Mouse (Mus musculus) MEL (cell line): ENCODE results near the gene Tsc22d1. TPM values are rescaled to one million over a fixed set of nuclear protein-coding genes. Genes with fewer than 3 reads are reported as not detected.

ENCODE experiments used
- DNase-seq: peaks from one replicate; pipeline ENCODE4 v3.0.0; 2011; ENCODE audit warnings: low read depth, low spot score
- H3K27ac ChIP-seq: 2 replicates; pipeline ENCODE4 v1.5.1; 2012; ENCODE audit warnings: low read depth, mild to moderate bottlenecking, control low read depth, low read length, moderate library complexity; ENCODE audit not compliant: control insufficient read depth
- H3K27me3 ChIP-seq, 2 experiments: fragments of 150-350 bp in 1 of 2; sonication (generic) in 1 of 2; 2 replicates each; pipeline ENCODE4 v1.6.1; 2012; ENCODE audit warnings: low read length in 2 of 2, mild to moderate bottlenecking in 2 of 2, improper control_type of control experiment in 1 of 2, moderate library complexity in 1 of 2; ENCODE audit not compliant: insufficient read depth in 2 of 2, control insufficient read depth in 1 of 2
- H3K36me3 ChIP-seq, 2 experiments: 2 replicates each; pipeline ENCODE4 v1.6.1; 2012 to 2014; ENCODE audit warnings: low read length in 2 of 2, improper control_type of control experiment in 1 of 2, inconsistent platforms in 1 of 2, mild to moderate bottlenecking in 1 of 2; ENCODE audit not compliant: insufficient read depth in 2 of 2, control insufficient read depth in 1 of 2
- H3K4me1 ChIP-seq, 2 experiments: fragments of 150-350 bp in 1 of 2; sonication (generic) in 1 of 2; 2 replicates each; pipeline ENCODE4 v1.6.1; 2012; ENCODE audit warnings: low read length in 2 of 2, improper control_type of control experiment in 1 of 2, mild to moderate bottlenecking in 1 of 2; ENCODE audit not compliant: insufficient read depth in 2 of 2, control insufficient read depth in 1 of 2
- H3K4me3 ChIP-seq, 2 experiments: fragments of 150-350 bp in 1 of 2; sonication (generic) in 1 of 2; 2 replicates each; pipeline ENCODE4 v1.5.1; 2012; ENCODE audit warnings: low read depth in 2 of 2, low read length in 2 of 2, mild to moderate bottlenecking in 2 of 2, moderate library complexity in 2 of 2, control low read depth in 1 of 2, improper control_type of control experiment in 1 of 2; ENCODE audit not compliant: control insufficient read depth in 1 of 2, insufficient read depth in 1 of 2
- H3K79me2 ChIP-seq: 2 replicates; pipeline ENCODE4 v1.6.1; 2012; ENCODE audit warnings: mild to moderate bottlenecking, low read length, moderate library complexity; ENCODE audit not compliant: control insufficient read depth, poor library complexity, insufficient read depth
- H3K9ac ChIP-seq: 2 replicates; pipeline ENCODE4 v1.6.1; 2012; ENCODE audit warnings: low read depth, mild to moderate bottlenecking, control low read depth, low read length, moderate library complexity; ENCODE audit not compliant: control insufficient read depth, poor library complexity, severe bottlenecking
- H3K9me3 ChIP-seq: fragments of 150-350 bp; sonication (generic); replicated peaks from 2 replicates; pipeline ENCODE4 v1.6.1; 2012; ENCODE audit warnings: mild to moderate bottlenecking, low read length, improper control_type of control experiment, moderate library complexity; ENCODE audit not compliant: insufficient read depth
- BHLHE40 ChIP-seq: IDR thresholded peaks from 2 replicates; pipeline ENCODE4 v1.6.1; 2012; ENCODE audit warnings: low read depth, mild to moderate bottlenecking, inconsistent platforms, low read length, improper control_type of control experiment, borderline replicate concordance
- CHD2 ChIP-seq: IDR thresholded peaks from 2 replicates; pipeline ENCODE4 v1.6.1; 2011; ENCODE audit warnings: low read length, improper control_type of control experiment
- E2F4 ChIP-seq: IDR thresholded peaks from 2 replicates; pipeline ENCODE4 v1.6.1; 2011; ENCODE audit warnings: low read depth, low read length, improper control_type of control experiment, borderline replicate concordance
- ETS1 ChIP-seq: IDR thresholded peaks from 2 replicates; pipeline ENCODE4 v1.6.1; 2012; ENCODE audit warnings: low read depth, mild to moderate bottlenecking, inconsistent platforms, low read length, improper control_type of control experiment, moderate library complexity
- GABPA ChIP-seq: IDR thresholded peaks from 2 replicates; pipeline ENCODE4 v1.6.1; 2012; ENCODE audit warnings: low read depth, mild to moderate bottlenecking, inconsistent platforms, low read length, improper control_type of control experiment, moderate library complexity
- HCFC1 ChIP-seq: IDR thresholded peaks from 2 replicates; pipeline ENCODE4 v1.6.1; 2012; ENCODE audit warnings: low read depth, mild to moderate bottlenecking, inconsistent platforms, low read length, improper control_type of control experiment, moderate library complexity
- JUND ChIP-seq: IDR thresholded peaks from 2 replicates; pipeline ENCODE4 v1.6.1; 2011; ENCODE audit warnings: low read depth, mild to moderate bottlenecking, improper control_type of control experiment, low read length
- MAZ ChIP-seq: IDR thresholded peaks from 2 replicates; pipeline ENCODE4 v1.6.1; 2012; ENCODE audit warnings: low read depth, mild to moderate bottlenecking, inconsistent platforms, low read length, improper control_type of control experiment
- MYB ChIP-seq: IDR thresholded peaks from 2 replicates; pipeline ENCODE4 v1.6.1; 2011; ENCODE audit warnings: mild to moderate bottlenecking, low read depth, low read length, improper control_type of control experiment
- NRF1 ChIP-seq: IDR thresholded peaks from 2 replicates; pipeline ENCODE4 v1.6.1; 2014; ENCODE audit warnings: low read depth, mild to moderate bottlenecking, inconsistent platforms, low read length, improper control_type of control experiment, moderate library complexity; ENCODE audit not compliant: poor library complexity, insufficient read depth, severe bottlenecking
- POLR2A ChIP-seq, 2 experiments: IDR thresholded peaks; 2 replicates each; pipeline ENCODE4 v1.6.1; 2011 to 2012; ENCODE audit warnings: low read length in 2 of 2, mild to moderate bottlenecking in 2 of 2, control low read depth in 1 of 2, improper control_type of control experiment in 1 of 2, low read depth in 1 of 2, moderate library complexity in 1 of 2; ENCODE audit not compliant: control insufficient read depth in 1 of 2, insufficient read depth in 1 of 2, poor library complexity in 1 of 2
- POLR2AphosphoS5 ChIP-seq: IDR thresholded peaks from 2 replicates; pipeline ENCODE4 v1.6.1; 2012; ENCODE audit warnings: low read depth, borderline replicate concordance, mild to moderate bottlenecking, inconsistent platforms, low read length, moderate library complexity, mixed read lengths
- RAD21 ChIP-seq: IDR thresholded peaks from 2 replicates; pipeline ENCODE4 v1.6.1; 2011; ENCODE audit warnings: mild to moderate bottlenecking, low read depth, low read length, improper control_type of control experiment
- RCOR1 ChIP-seq: IDR thresholded peaks from 2 replicates; pipeline ENCODE4 v1.6.1; 2012; ENCODE audit warnings: low read depth, mild to moderate bottlenecking, inconsistent platforms, low read length, improper control_type of control experiment
- SIN3A ChIP-seq: IDR thresholded peaks from 2 replicates; pipeline ENCODE4 v1.6.1; 2012; ENCODE audit warnings: low read length, improper control_type of control experiment, inconsistent platforms
- SMC3 ChIP-seq: IDR thresholded peaks from 2 replicates; pipeline ENCODE4 v1.6.1; 2011; ENCODE audit warnings: low read depth, low read length, improper control_type of control experiment
- TAL1 ChIP-seq: IDR thresholded peaks from 2 replicates; pipeline ENCODE4 v1.6.1; 2012; ENCODE audit warnings: mild to moderate bottlenecking, inconsistent platforms, low read length, moderate library complexity, mixed read lengths
- TBP ChIP-seq: IDR thresholded peaks from 2 replicates; pipeline ENCODE4 v1.8.0; 2011; ENCODE audit warnings: low read depth, low read length, improper control_type of control experiment
- UBTF ChIP-seq: IDR thresholded peaks from 2 replicates; pipeline ENCODE4 v1.6.1; 2012; ENCODE audit warnings: low read depth, mild to moderate bottlenecking, inconsistent platforms, low read length, improper control_type of control experiment, moderate library complexity, borderline replicate concordance; ENCODE audit not compliant: insufficient read depth
- ZC3H11A ChIP-seq: IDR thresholded peaks from 2 replicates; pipeline ENCODE4 v1.6.1; 2012; ENCODE audit warnings: low read depth, mild to moderate bottlenecking, inconsistent platforms, low read length, improper control_type of control experiment
- ZKSCAN1 ChIP-seq: IDR thresholded peaks from 2 replicates; pipeline ENCODE4 v1.6.1; 2012; ENCODE audit warnings: low read depth, mild to moderate bottlenecking, inconsistent platforms, low read length, improper control_type of control experiment, moderate library complexity
- ZMIZ1 ChIP-seq: IDR thresholded peaks from 2 replicates; pipeline ENCODE4 v1.6.1; 2012; ENCODE audit warnings: low read depth, mild to moderate bottlenecking, inconsistent platforms, low read length, improper control_type of control experiment, moderate library complexity
- ZNF384 ChIP-seq: IDR thresholded peaks from 2 replicates; pipeline ENCODE4 v1.6.1; 2012; ENCODE audit warnings: low read depth, mild to moderate bottlenecking, inconsistent platforms, low read length, improper control_type of control experiment
- polyA plus RNA-seq, 2 experiments: library from polyadenylated mRNA; stranded (reverse) in 1 of 2; unstranded in 1 of 2; fragments of >175 nt in 1 of 2; fragments of >200 nt in 1 of 2; gene quantifications; 2 replicates each; pipeline versions ENCODE4 v1.2.1 to v1.2.4; 2012; ENCODE audit warnings: low replicate concordance in 2 of 2, low read depth in 1 of 2; ENCODE audit not compliant: insufficient read length in 2 of 2, insufficient read depth in 1 of 2, missing spikeins in 1 of 2
- total RNA-seq: library from RNA; depleted of rRNA; stranded (reverse); fragments of 300-350 nt; gene quantifications from 2 replicates; pipeline ENCODE4 v1.2.3, GENCODE M21; 2012

The Tsc22d1 gene
- total and polyA plus RNA-seq, 3 experiments, result 7.6 to 15.9 TPM; not detected in 1

DNA sequence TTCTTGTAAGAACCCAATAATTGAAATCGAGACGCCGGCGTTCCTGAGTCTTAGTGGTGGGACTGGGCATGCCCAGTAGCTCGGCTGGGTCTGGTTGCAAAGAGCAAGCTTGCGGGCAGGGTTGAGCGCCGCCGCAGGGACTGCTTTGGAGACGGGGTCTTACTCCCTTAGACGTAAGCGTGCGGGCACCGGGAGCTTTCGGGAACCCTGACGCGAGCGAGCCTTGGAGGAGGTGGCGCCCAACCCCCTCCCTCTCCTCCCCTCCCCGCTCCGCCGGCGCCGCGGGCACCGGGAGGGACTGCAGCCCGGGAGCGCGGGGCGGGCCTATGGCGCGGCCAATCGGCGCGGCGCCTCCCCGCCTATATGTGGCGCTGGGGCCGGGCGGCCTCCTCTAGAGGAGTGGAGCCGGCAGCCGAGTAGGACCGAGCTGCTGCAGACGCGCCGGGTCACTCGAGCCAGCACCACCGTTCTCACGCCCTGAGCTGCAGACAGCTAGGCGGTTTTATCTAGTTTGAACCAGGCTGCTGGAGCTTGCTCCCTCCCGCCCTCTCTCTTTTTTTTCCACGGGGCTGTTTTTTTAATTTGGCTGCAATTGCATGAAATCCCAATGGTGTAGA, 89.5 kb downstream of the Tsc22d1 start (continued):
- TF ChIP-seq POLR2A (IDR thresholded peaks at IDR 0.05; ENCODE audit: control insufficient read depth in 1 of 2, insufficient read depth in 1 of 2, low read depth in 1 of 2, low read length in 2 of 2, poor library complexity in 1 of 2) (peak; percentile 87 to 92), POLR2AphosphoS5 (peak; percentile 80; the same call in 1 of the 2 replicates), ZC3H11A (0 out of 2 replicates have a peak, but pooled peaks have one; percentile 1), ZNF384 (peak; percentile 82), BHLHE40 (0 out of 2 replicates have a peak, but pooled peaks have one; percentile 17), RAD21 (no peak; the same call in none of the 2 replicates), ZKSCAN1 (no peak), MYB (peak; percentile 11; the same call in 1 of the 2 replicates), GABPA (no peak), MAZ (peak; percentile 95), CHD2 (no peak), RCOR1 (peak; percentile 43; the same call in 1 of the 2 replicates), HCFC1 (peak; percentile 32; the same call in 1 of the 2 replicates), SMC3 (peak; percentile 29), UBTF (peak; percentile 92; the same call in 1 of the 2 replicates), SIN3A (peak; percentile 79)

DNA sequence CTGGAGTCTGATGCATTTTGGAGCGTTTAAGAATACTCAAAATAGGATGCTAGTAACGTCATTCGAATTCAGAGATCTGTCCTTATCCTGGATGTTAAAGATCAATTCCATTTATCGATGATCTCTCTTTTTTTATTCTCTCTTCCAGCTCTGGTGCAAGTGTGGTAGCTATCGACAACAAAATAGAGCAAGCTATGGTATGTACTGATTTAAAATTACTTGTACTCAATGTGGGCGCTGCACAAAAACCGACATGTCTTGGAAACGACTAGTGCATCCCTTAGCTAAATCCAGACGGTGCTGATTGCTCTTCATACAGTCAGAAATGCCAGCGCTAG, 90.3 kb downstream of the Tsc22d1 start:
- no peak overlapping the region; the same call in 1 of the 2 replicates for H3K27ac ChIP-seq
- no peaks in the 10 kb centered on the region for H3K9me3 ChIP-seq
- peaks cover 0 to 12% of the 10 kb centered on the region in 2 experiments; a peak in 2 of 4 replicates for H3K4me1 ChIP-seq
- no peak for TF ChIP-seq ETS1
- TF ChIP-seq TBP, result 0 out of 2 replicates have a peak, but pooled peaks have one; percentile 6
- no peak for TF ChIP-seq TAL1
- TF ChIP-seq JUND, result no peak
- TF ChIP-seq NRF1, result no peak
- TF ChIP-seq POLR2A (IDR thresholded peaks at IDR 0.05; ENCODE audit: control insufficient read depth in 1 of 2, insufficient read depth in 1 of 2, low read depth in 1 of 2, low read length in 2 of 2, poor library complexity in 1 of 2), result 0 out of 4 replicates have a peak, but pooled peaks of 1 of the 2 experiments have one; percentile 33
- TF ChIP-seq ZC3H11A, result no peak
- no peak for TF ChIP-seq ZMIZ1
- no peak for TF ChIP-seq SMC3
- TF ChIP-seq E2F4, result no peak
- no peak for TF ChIP-seq RCOR1
- no peak for TF ChIP-seq BHLHE40
- H3K4me3 ChIP-seq, result peak overlapping the region; percentile 60 to 89
- DNase-seq, result no peak
- H3K9ac ChIP-seq, result peak overlapping the region; percentile 66
- H3K79me2 ChIP-seq, result no peaks in the 10 kb centered on the region; the same call in 1 of the 2 replicates
- H3K27me3 ChIP-seq, result 0 out of 4 replicates have a peak, but pooled peaks cover 0 to 1% of the 10 kb centered on the region in 2 experiments
- peaks cover 0 to 4% of the 10 kb centered on the region in 2 experiments; a peak in 2 of 4 replicates for H3K36me3 ChIP-seq
